Mouse (Mus musculus): Measurements from ENCODE around the gene Asxl2. TPM values are rescaled to one million over a fixed set of nuclear protein-coding genes. Genes with fewer than 3 reads are reported as not detected.
A peak's percentile ranks its signal among the peaks of the same experiment; 100 is the strongest.

The Asxl2 gene
- polyA plus RNA-seq, 1 experiment from 2014 or later: 8.5 TPM

GRCm38 (mm10) chr12:3537616-3538015 is 111.0 kb downstream of the Asxl2 start:
- no peak overlapping the region for H3K4me3 ChIP-seq (ENCODE audit: low read depth, low read length)
- H3K27me3 ChIP-seq (replicated peaks; ENCODE audit: insufficient read depth, low read length): no peaks in the 10 kb centered on the region
- WGBS: 46% methylated on average over 3 of the region's 3 CpGs
- no peaks in the 10 kb centered on the region for H3K9me3 ChIP-seq (ENCODE audit: low read length)
- no peak overlapping the region for H3K27ac ChIP-seq (ENCODE audit: low read length)
- no peak for TF ChIP-seq CTCF (IDR thresholded peaks at IDR 0.05)
- TF ChIP-seq EP300 (IDR thresholded peaks at IDR 0.05): no peak
- no peak overlapping the region for H3K9ac ChIP-seq (replicated peaks; ENCODE audit: low read depth)
- H3K4me1 ChIP-seq (ENCODE audit: insufficient read depth, low read depth, low read length): no peaks in the 10 kb centered on the region
- DNase-seq (ENCODE audit: low spot score) (no peak), ATAC-seq (0 out of 2 replicates have a peak, but pooled peaks have one; percentile 38)
- no peaks in the 10 kb centered on the region for H3K36me3 ChIP-seq (ENCODE audit: insufficient read depth, low read length)
- H3K4me2 ChIP-seq (replicated peaks; ENCODE audit: low read depth, low read length): no peak overlapping the region

GRCm38 (mm10) chr12:3538036-3538435 is 111.4 kb downstream of the Asxl2 start:
- ATAC-seq: no peak

DNA sequence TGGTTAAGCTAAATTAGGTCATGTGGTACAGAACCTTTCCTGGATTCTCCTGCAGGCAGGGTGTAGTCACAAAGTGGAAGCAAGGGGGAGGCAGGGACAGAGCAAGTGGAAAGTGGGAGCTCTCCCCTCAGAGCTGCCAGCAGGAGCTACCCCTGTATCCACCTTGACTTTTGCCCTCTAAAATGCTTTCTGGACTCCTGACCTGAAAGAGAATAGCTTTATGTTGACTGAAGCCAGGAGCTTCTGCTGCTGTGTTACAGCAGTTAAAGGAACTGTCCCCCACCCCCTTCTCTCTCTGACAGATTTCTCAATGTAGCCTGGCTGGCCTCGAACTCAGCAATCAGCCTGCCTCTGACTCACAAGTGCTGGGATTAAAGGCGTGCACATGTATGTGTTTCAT is 112.9 kb downstream of the Asxl2 start:
- DNase-seq (ENCODE audit: low spot score) (no peak), ATAC-seq (no peak)
- no peaks in the 10 kb centered on the region for H3K27me3 ChIP-seq (replicated peaks; ENCODE audit: insufficient read depth, low read length)
- TF ChIP-seq CTCF (IDR thresholded peaks at IDR 0.05) (no peak), EP300 (IDR thresholded peaks at IDR 0.05) (no peak)
- H3K4me2 ChIP-seq (replicated peaks; ENCODE audit: low read depth, low read length): no peak overlapping the region
- no peak overlapping the region for H3K27ac ChIP-seq (ENCODE audit: low read length)
- H3K4me1 ChIP-seq (ENCODE audit: insufficient read depth, low read depth, low read length): no peaks in the 10 kb centered on the region
- no peak overlapping the region for H3K4me3 ChIP-seq (ENCODE audit: low read depth, low read length)
- WGBS: 57% methylated on average over 2 of the region's 2 CpGs
- no peak overlapping the region for H3K9ac ChIP-seq (replicated peaks; ENCODE audit: low read depth)
- no peaks in the 10 kb centered on the region for H3K9me3 ChIP-seq (ENCODE audit: low read length)
- H3K36me3 ChIP-seq (ENCODE audit: insufficient read depth, low read length): no peaks in the 10 kb centered on the region

More at GRCm38 (mm10) chr12:3538036-3538435, 111.4 kb downstream of the Asxl2 start:
- Histone ChIP-seq H3K4me3 (ENCODE audit: low read depth, low read length) (no peak overlapping the region), H3K4me2 (replicated peaks; ENCODE audit: low read depth, low read length) (no peak overlapping the region), H3K27me3 (replicated peaks; ENCODE audit: insufficient read depth, low read length) (no peaks in the 10 kb centered on the region), H3K9ac (replicated peaks; ENCODE audit: low read depth) (no peak overlapping the region), H3K27ac (ENCODE audit: low read length) (no peak overlapping the region), H3K9me3 (ENCODE audit: low read length) (no peaks in the 10 kb centered on the region), H3K36me3 (ENCODE audit: insufficient read depth, low read length) (no peaks in the 10 kb centered on the region), H3K4me1 (ENCODE audit: insufficient read depth, low read depth, low read length) (no peaks in the 10 kb centered on the region)
- no peak for DNase-seq (ENCODE audit: low spot score)
- 79% methylated on average over 1 of the region's 1 CpGs for WGBS
- no peak for TF ChIP-seq EP300 (IDR thresholded peaks at IDR 0.05)
- no peak for TF ChIP-seq CTCF (IDR thresholded peaks at IDR 0.05)

GRCm38 (mm10) chr12:3540871-3541270 is 114.2 kb downstream of the Asxl2 start:
- 80% methylated on average over 7 of the region's 7 CpGs for WGBS
- Histone ChIP-seq H3K36me3 (ENCODE audit: insufficient read depth, low read length) (no peaks in the 10 kb centered on the region), H3K4me3 (ENCODE audit: low read depth, low read length) (no peak overlapping the region), H3K9me3 (ENCODE audit: low read length) (no peaks in the 10 kb centered on the region), H3K27ac (ENCODE audit: low read length) (no peak overlapping the region), H3K27me3 (replicated peaks; ENCODE audit: insufficient read depth, low read length) (no peaks in the 10 kb centered on the region), H3K9ac (replicated peaks; ENCODE audit: low read depth) (no peak overlapping the region), H3K4me2 (replicated peaks; ENCODE audit: low read depth, low read length) (no peak overlapping the region), H3K4me1 (ENCODE audit: insufficient read depth, low read depth, low read length) (no peaks in the 10 kb centered on the region)
- TF ChIP-seq EP300 (IDR thresholded peaks at IDR 0.05) (no peak), CTCF (IDR thresholded peaks at IDR 0.05) (no peak)
- no peak for ATAC-seq
- no peak for DNase-seq (ENCODE audit: low spot score)

DNA sequence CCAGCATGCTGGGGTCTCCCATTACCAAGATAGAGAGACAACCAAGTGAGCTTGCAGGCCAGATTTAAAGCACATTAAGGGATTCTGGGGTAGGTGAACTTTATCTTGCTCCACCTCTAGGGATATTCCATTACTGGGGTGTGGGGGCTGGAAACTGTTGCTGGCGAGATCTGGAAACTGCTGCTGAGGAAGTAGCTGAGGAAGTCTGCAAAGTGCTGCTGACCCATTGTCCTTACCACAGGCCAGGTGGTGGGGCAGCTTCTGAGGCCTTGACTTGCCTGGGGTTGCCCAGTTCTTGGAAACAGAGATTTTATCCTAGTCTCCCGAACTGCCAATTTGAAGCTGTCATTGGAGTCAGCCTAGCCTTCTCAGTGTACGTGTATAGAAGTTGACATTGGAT is 118.8 kb downstream of the Asxl2 start:
- ATAC-seq: no peak

GRCm38 (mm10) chr12:3546121-3546658 is 119.5 kb downstream of the Asxl2 start:
- TF ChIP-seq EP300 (IDR thresholded peaks at IDR 0.05) (no peak), CTCF (IDR thresholded peaks at IDR 0.05) (no peak)
- H3K4me3 ChIP-seq (ENCODE audit: low read depth, low read length): no peak overlapping the region
- H3K36me3 ChIP-seq (ENCODE audit: insufficient read depth, low read length): no peaks in the 10 kb centered on the region
- H3K27me3 ChIP-seq (replicated peaks; ENCODE audit: insufficient read depth, low read length): no peaks in the 10 kb centered on the region
- H3K27ac ChIP-seq (ENCODE audit: low read length): no peak overlapping the region
- ATAC-seq (no peak), DNase-seq (ENCODE audit: low spot score) (no peak)
- 39% methylated on average over 4 of the region's 4 CpGs for WGBS
- no peak overlapping the region for H3K4me2 ChIP-seq (replicated peaks; ENCODE audit: low read depth, low read length)
- no peaks in the 10 kb centered on the region for H3K4me1 ChIP-seq (ENCODE audit: insufficient read depth, low read depth, low read length)
- H3K9me3 ChIP-seq (ENCODE audit: low read length): no peaks in the 10 kb centered on the region
- no peak overlapping the region for H3K9ac ChIP-seq (replicated peaks; ENCODE audit: low read depth)

More for the DNA sequence above, 118.8 kb downstream of the Asxl2 start:
- TF ChIP-seq CTCF (IDR thresholded peaks at IDR 0.05) (no peak), EP300 (IDR thresholded peaks at IDR 0.05) (no peak)
- H3K36me3 ChIP-seq (ENCODE audit: insufficient read depth, low read length): no peaks in the 10 kb centered on the region
- no peaks in the 10 kb centered on the region for H3K4me1 ChIP-seq (ENCODE audit: insufficient read depth, low read depth, low read length)
- DNase-seq (ENCODE audit: low spot score): no peak
- no peak overlapping the region for H3K4me2 ChIP-seq (replicated peaks; ENCODE audit: low read depth, low read length)
- H3K9ac ChIP-seq (replicated peaks; ENCODE audit: low read depth): no peak overlapping the region
- WGBS: 65% methylated on average over 3 of the region's 3 CpGs
- H3K27ac ChIP-seq (ENCODE audit: low read length): no peak overlapping the region
- H3K27me3 ChIP-seq (replicated peaks; ENCODE audit: insufficient read depth, low read length): no peaks in the 10 kb centered on the region
- H3K4me3 ChIP-seq (ENCODE audit: low read depth, low read length): no peak overlapping the region
- H3K9me3 ChIP-seq (ENCODE audit: low read length): no peaks in the 10 kb centered on the region

- Histone ChIP-seq H3K36me3 (ENCODE audit: insufficient read depth, low read length) (no peaks in the 10 kb centered on the region), H3K27ac (ENCODE audit: low read length) (no peak overlapping the region), H3K4me3 (ENCODE audit: low read depth, low read length) (no peak overlapping the region), H3K4me1 (ENCODE audit: insufficient read depth, low read depth, low read length) (no peaks in the 10 kb centered on the region), H3K27me3 (replicated peaks; ENCODE audit: insufficient read depth, low read length) (no peaks in the 10 kb centered on the region), H3K4me2 (replicated peaks; ENCODE audit: low read depth, low read length) (no peak overlapping the region), H3K9ac (replicated peaks; ENCODE audit: low read depth) (no peak overlapping the region), H3K9me3 (ENCODE audit: low read length) (no peaks in the 10 kb centered on the region)
- ATAC-seq (no peak), DNase-seq (ENCODE audit: low spot score) (no peak)
- WGBS: 58% methylated on average over 6 of the region's 6 CpGs
- TF ChIP-seq EP300 (IDR thresholded peaks at IDR 0.05): no peak
- no peak for TF ChIP-seq CTCF (IDR thresholded peaks at IDR 0.05)
Observed at GRCm38 (mm10) chr12:3546781-3547180, 120.1 kb downstream of the Asxl2 start.

All from lung, postnatal 0 days (tissue).